Mouse (Mus musculus) CD4-positive helper T cell, adult 2 months (primary cell): ENCODE measurements at regions not wholly inside any gene's neighbourhood (a gene's known extent, or its start where the extent isn't known, plus 50 kb on each side); places are given as distances from the start of the nearest gene placed in this dataset.

Experiments
- DNase-seq: peaks from one replicate; pipeline ENCODE4 v3.0.0-alpha.2; 2012; ENCODE audit warnings: low read depth, missing footprints, low spot score

- DNase-seq, result no peak
These were observed 398.1 kb downstream of the Cd83 start for GRCm38 (mm10) chr13:44182544-44183191.

- DNase-seq, result no peak
These were observed 410.8 kb downstream of the Cd83 start for GRCm38 (mm10) chr13:44195365-44195764.

GRCm38 (mm10) chr13:44206042-44206441, 421.5 kb downstream of the Cd83 start:
- no peak for DNase-seq

GRCm38 (mm10) chr13:44206448-44206847, 421.9 kb downstream of the Cd83 start:
- no peak for DNase-seq

- DNase-seq, result no peak
These were observed 422.9 kb downstream of the Cd83 start for GRCm38 (mm10) chr13:44207400-44208005.

GRCm38 (mm10) chr13:44209036-44209435, 424.5 kb downstream of the Cd83 start:
- no peak for DNase-seq

- DNase-seq, result peak; percentile 59
These were observed 425.5 kb downstream of the Cd83 start for GRCm38 (mm10) chr13:44210123-44210522.

- DNase-seq, result no peak
These were observed 427.8 kb downstream of the Cd83 start for GRCm38 (mm10) chr13:44212356-44212755.

GRCm38 (mm10) chr13:44212936-44213335, 428.4 kb downstream of the Cd83 start:
- no peak for DNase-seq

GRCm38 (mm10) chr13:44218266-44218665, 433.7 kb downstream of the Cd83 start:
- DNase-seq, result no peak

- DNase-seq, result no peak
These were observed 437.1 kb downstream of the Cd83 start for GRCm38 (mm10) chr13:44221721-44222120.

GRCm38 (mm10) chr13:44222335-44222734, 437.8 kb downstream of the Cd83 start:
- DNase-seq, result no peak

GRCm38 (mm10) chr13:44227706-44228459, 443.3 kb downstream of the Cd83 start:
- no peak for DNase-seq

GRCm38 (mm10) chr13:44228540-44229135, 444.1 kb downstream of the Cd83 start:
- DNase-seq, result no peak

- DNase-seq, result no peak
These were observed 444.6 kb downstream of the Cd83 start for GRCm38 (mm10) chr13:44229136-44229611.

- no peak for DNase-seq
These were observed 446.8 kb downstream of the Cd83 start for GRCm38 (mm10) chr13:44231403-44231802.

GRCm38 (mm10) chr13:44231868-44232715, 447.5 kb downstream of the Cd83 start:
- no peak for DNase-seq

GRCm38 (mm10) chr13:44232716-44233051, 448.1 kb downstream of the Cd83 start:
- no peak for DNase-seq

- DNase-seq, result no peak
These were observed 449.7 kb downstream of the Cd83 start for GRCm38 (mm10) chr13:44234241-44234640.

GRCm38 (mm10) chr13:44235236-44235635, 450.7 kb downstream of the Cd83 start:
- DNase-seq, result no peak

- no peak for DNase-seq
These were observed 451.4 kb downstream of the Cd83 start for GRCm38 (mm10) chr13:44235941-44236340.
